Mouse (Mus musculus) stomach, embryonic 15.5 days (tissue): ENCODE data around the gene H2al1f. TPM values are rescaled to one million over a fixed set of nuclear protein-coding genes. Genes with fewer than 3 reads are reported as not detected.
"Not testable (repeated sequence)": the region's sequence is repeated elsewhere in the genome, so short reads cannot be mapped to it uniquely, and the experiment has no call there.

ENCODE experiments used
- ATAC-seq: fragments of 200-750 bp; cut with Nextera tagmentation; 2 replicates; pipeline ENCODE4 v1.8.0; 2017; ENCODE audit warnings: low read depth, moderate number of reproducible peaks, moderate TSS enrichment; ENCODE audit not compliant: insufficient read depth, low FRiP score
- H3K27ac ChIP-seq: fragments of 300-500 bp; sonication (generic); 2 replicates; pipeline ENCODE4 v1.5.1; 2015; ENCODE audit warnings: mild to moderate bottlenecking, inconsistent platforms
- H3K27me3 ChIP-seq: fragments of 300-500 bp; sonication (generic); replicated peaks from 2 replicates; pipeline ENCODE4 v1.6.1; 2015; ENCODE audit warnings: inconsistent platforms
- H3K36me3 ChIP-seq: fragments of 300-500 bp; sonication (generic); 2 replicates; pipeline ENCODE4 v1.6.1; 2015; ENCODE audit warnings: inconsistent platforms
- H3K4me1 ChIP-seq: fragments of 300-500 bp; sonication (generic); 2 replicates; pipeline ENCODE4 v1.6.1; 2015; ENCODE audit warnings: inconsistent platforms
- H3K4me2 ChIP-seq: fragments of 300-500 bp; sonication (generic); 2 replicates; pipeline ENCODE4 v1.6.1; 2015; ENCODE audit warnings: mild to moderate bottlenecking, inconsistent platforms
- H3K4me3 ChIP-seq: fragments of 300-500 bp; sonication (generic); replicated peaks from 2 replicates; pipeline ENCODE4 v1.5.1; 2015; ENCODE audit warnings: inconsistent platforms
- H3K9ac ChIP-seq: fragments of 300-500 bp; sonication (generic); 2 replicates; pipeline ENCODE4 v1.6.1; 2015; ENCODE audit warnings: inconsistent platforms
- H3K9me3 ChIP-seq: fragments of 300-500 bp; sonication (generic); 2 replicates; pipeline ENCODE4 v1.6.1; 2016; ENCODE audit warnings: inconsistent platforms
- WGBS: fragments of 180-500 bp; shearing (Covaris S2); methylation state at CpG from one replicate; pipeline ENCODE4 v1.1.7; 2015; 5-methylcytosine and 5-hydroxymethylcytosine counted together
- polyA plus RNA-seq: library from polyadenylated mRNA; unstranded; fragments of >200 nt; fragmentation: Nextera tagmentation; extraction: Ambion mirVana; gene quantifications from 2 replicates; pipeline ENCODE4 v1.2.1, GENCODE M21; 2015

The H2al1f gene
- polyA plus RNA-seq = not detected in 2 replicates

- H3K27me3 ChIP-seq, H3K4me3 ChIP-seq, H3K9me3 ChIP-seq, H3K4me2 ChIP-seq, H3K36me3 ChIP-seq, ATAC-seq, H3K27ac ChIP-seq, H3K4me1 ChIP-seq, H3K9ac ChIP-seq: not testable (repeated sequence)
- no CpG with 5 or more reads among the region's 6 CpGs for WGBS
These were observed at the start of gene H2al1f for GRCm38 (mm10) chrX:11314858-11315257. TSS of gene H2al1f (plus strand) at chrX:11315158.

DNA sequence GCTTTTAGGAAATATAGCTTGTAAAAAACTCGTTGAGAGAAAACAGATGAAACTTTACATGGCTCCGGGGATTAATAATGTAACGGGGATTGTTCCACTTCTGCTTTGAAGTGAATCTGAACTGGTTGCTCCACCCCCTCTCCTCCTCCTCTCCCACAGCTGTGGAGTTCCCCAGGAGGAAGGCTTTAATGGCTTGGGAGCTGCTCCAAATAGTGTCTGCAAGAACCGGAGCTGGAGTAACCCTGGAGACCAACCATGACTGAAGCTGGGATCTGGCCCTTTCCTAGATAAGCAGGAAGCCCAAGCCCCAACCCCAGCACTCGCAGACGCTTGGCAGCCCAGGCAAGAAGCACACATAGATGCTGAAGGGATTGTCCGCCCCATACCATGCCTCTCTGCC is 47.2 kb upstream of the H2al1f start:
- no peak overlapping the region for H3K4me3 ChIP-seq
- 29% methylated on average over 7 of the region's 7 CpGs for WGBS
- ATAC-seq = no peak; the same call in 1 of the 2 replicates
- no peak overlapping the region for H3K4me2 ChIP-seq
- 0 out of 2 replicates have a peak, but pooled peaks cover 5% of the 10 kb centered on the region for H3K27me3 ChIP-seq
- H3K9ac ChIP-seq = no peak overlapping the region
- H3K4me1 ChIP-seq = no peaks in the 10 kb centered on the region
- H3K36me3 ChIP-seq = no peaks in the 10 kb centered on the region
- H3K27ac ChIP-seq = no peak overlapping the region
- no peaks in the 10 kb centered on the region for H3K9me3 ChIP-seq

- no peak for ATAC-seq
- WGBS = 90% methylated on average over 3 of the region's 3 CpGs
- H3K4me3 ChIP-seq = no peak overlapping the region
These were observed 45.9 kb upstream of the H2al1f start for GRCm38 (mm10) chrX:11269074-11269473.

DNA sequence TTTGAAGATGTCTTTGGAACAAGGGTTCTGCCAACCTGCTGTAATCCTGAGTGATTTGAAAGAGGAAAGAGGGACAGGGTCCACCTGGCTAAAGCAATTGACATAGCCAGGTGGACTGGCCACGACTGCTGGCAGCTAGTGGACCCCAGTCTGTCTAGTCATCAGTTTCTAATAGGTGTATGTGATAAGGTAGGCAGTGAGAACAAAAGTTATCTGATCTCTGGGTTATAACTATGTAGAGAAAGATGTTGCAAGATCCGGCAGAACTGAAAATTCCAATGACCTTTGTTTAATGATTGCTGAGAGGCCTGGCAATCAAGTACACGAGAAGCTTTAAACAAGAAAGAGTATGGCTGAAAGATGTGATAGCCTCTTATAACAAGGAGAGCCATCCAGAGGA is 41.8 kb upstream of the H2al1f start:
- Histone ChIP-seq H3K27me3 (no peaks in the 10 kb centered on the region), H3K36me3 (no peaks in the 10 kb centered on the region), H3K4me3 (no peak overlapping the region), H3K9ac (no peak overlapping the region), H3K27ac (no peak overlapping the region), H3K4me2 (no peak overlapping the region), H3K9me3 (no peaks in the 10 kb centered on the region), H3K4me1 (no peaks in the 10 kb centered on the region)
- WGBS = 68% methylated on average over 3 of the region's 3 CpGs
- no peak for ATAC-seq

More at GRCm38 (mm10) chrX:11269074-11269473, 45.9 kb upstream of the H2al1f start:
- Histone ChIP-seq H3K9ac (no peak overlapping the region), H3K36me3 (no peaks in the 10 kb centered on the region), H3K9me3 (no peaks in the 10 kb centered on the region), H3K4me2 (no peak overlapping the region), H3K4me1 (no peaks in the 10 kb centered on the region), H3K27me3 (0 out of 2 replicates have a peak, but pooled peaks cover 5% of the 10 kb centered on the region), H3K27ac (no peak overlapping the region)

GRCm38 (mm10) chrX:11277083-11277482 is 37.9 kb upstream of the H2al1f start:
- Histone ChIP-seq H3K4me1 (no peaks in the 10 kb centered on the region), H3K36me3 (no peaks in the 10 kb centered on the region), H3K9ac (no peak overlapping the region), H3K4me3 (no peak overlapping the region), H3K9me3 (no peaks in the 10 kb centered on the region), H3K27ac (no peak overlapping the region), H3K27me3 (no peaks in the 10 kb centered on the region), H3K4me2 (no peak overlapping the region)
- 66% methylated on average over 6 of the region's 6 CpGs for WGBS
- no peak for ATAC-seq

DNA sequence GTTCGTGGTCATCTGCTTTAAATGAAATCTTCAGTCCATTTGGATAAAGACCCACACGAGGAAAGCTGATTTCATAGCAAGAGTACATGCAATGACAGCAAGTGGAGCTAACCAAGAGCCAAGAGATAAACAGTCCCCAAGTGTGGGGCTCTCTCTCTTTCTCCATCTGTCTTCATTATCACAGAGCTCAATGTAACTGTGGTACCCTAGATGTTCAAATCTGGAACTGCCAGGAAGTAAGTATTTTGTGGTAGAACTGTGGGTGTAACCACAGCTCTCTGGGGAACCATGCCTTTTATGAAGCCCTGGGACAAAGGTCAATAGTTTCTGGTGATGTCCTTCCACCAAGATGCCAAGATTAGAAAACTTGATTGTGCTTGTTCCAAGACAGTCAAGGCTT is 34.2 kb upstream of the H2al1f start:
- Histone ChIP-seq H3K4me3 (no peak overlapping the region), H3K9me3 (no peaks in the 10 kb centered on the region), H3K27me3 (no peaks in the 10 kb centered on the region), H3K27ac (no peak overlapping the region), H3K36me3 (no peaks in the 10 kb centered on the region), H3K4me2 (no peak overlapping the region), H3K9ac (no peak overlapping the region), H3K4me1 (no peaks in the 10 kb centered on the region)
- WGBS = 68% methylated on average over 2 of the region's 2 CpGs
- ATAC-seq = no peak

DNA sequence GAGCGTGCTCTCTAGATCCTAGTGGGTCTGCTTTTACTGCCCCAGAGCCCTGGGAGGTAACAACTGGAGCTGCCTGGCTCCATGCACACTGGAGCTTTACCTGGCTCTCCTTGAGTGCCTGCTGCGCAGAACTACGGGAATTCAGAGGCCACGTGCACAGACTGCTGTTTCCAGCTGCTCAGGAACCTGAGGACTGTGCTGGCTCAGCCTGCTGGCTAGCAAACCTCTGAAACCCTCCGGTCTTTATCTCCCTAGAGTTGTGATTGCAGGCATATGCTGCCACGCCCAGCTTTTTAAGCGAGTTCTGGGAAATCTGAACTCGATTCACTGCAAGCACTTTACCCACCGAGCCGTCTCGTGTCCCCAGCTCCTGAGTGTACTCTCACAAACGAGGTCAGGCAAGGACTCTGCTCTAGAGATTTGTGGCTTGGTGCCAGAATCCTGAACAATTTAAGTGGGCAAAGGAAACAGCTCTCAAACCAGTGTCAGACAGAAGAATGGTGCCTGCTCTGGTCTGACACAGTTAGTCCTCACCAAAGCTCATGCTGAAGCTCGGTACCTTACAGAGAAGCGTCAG is 26.6 kb upstream of the H2al1f start:
- Histone ChIP-seq H3K4me2 (no peak overlapping the region), H3K27ac (no peak overlapping the region), H3K27me3 (0 out of 2 replicates have a peak, but pooled peaks cover 5% of the 10 kb centered on the region), H3K4me1 (0 out of 2 replicates have a peak, but pooled peaks cover 3% of the 10 kb centered on the region), H3K9ac (no peak overlapping the region), H3K4me3 (no peak overlapping the region), H3K36me3 (no peaks in the 10 kb centered on the region), H3K9me3 (no peaks in the 10 kb centered on the region)
- WGBS = 46% methylated on average over 14 of the region's 14 CpGs
- ATAC-seq = no peak

- Histone ChIP-seq H3K4me1 (0 out of 2 replicates have a peak, but pooled peaks cover 3% of the 10 kb centered on the region), H3K4me3 (no peak overlapping the region), H3K36me3 (no peaks in the 10 kb centered on the region), H3K27me3 (0 out of 2 replicates have a peak, but pooled peaks cover 5% of the 10 kb centered on the region), H3K4me2 (no peak overlapping the region), H3K27ac (no peak overlapping the region), H3K9ac (no peak overlapping the region), H3K9me3 (no peaks in the 10 kb centered on the region)
- 74% methylated on average over 4 of the region's 4 CpGs for WGBS
- ATAC-seq = no peak
These were observed 25.7 kb upstream of the H2al1f start for GRCm38 (mm10) chrX:11289244-11289643.

DNA sequence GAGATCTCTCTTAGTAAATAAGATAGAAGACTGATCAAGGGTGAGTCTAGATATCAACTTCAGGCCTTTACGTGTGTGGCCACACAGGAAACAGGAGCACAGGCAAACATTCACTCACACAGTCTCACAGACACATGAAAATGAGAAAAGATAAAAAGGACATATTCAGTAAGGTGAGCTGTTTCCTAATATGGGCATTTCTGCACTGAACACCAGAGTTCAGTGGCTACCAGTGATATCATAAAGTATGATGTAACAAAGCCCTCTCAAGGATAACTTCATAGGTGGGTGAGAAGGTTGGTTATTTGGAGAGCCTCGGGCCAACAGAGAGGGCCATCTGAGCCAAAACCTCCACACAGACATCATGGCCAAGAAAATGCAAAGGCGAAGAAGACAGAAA is 16.0 kb upstream of the H2al1f start, which contains the start of gene H2al1a:
TSS of gene H2al1a (plus strand) at position 301 of the 400 bp plus-strand sequence.
- H3K27me3 ChIP-seq, ATAC-seq, H3K9ac ChIP-seq, H3K9me3 ChIP-seq, H3K4me2 ChIP-seq, H3K36me3 ChIP-seq, H3K27ac ChIP-seq, H3K4me1 ChIP-seq, H3K4me3 ChIP-seq: not testable (repeated sequence)
- no CpG with 5 or more reads among the region's 3 CpGs for WGBS

DNA sequence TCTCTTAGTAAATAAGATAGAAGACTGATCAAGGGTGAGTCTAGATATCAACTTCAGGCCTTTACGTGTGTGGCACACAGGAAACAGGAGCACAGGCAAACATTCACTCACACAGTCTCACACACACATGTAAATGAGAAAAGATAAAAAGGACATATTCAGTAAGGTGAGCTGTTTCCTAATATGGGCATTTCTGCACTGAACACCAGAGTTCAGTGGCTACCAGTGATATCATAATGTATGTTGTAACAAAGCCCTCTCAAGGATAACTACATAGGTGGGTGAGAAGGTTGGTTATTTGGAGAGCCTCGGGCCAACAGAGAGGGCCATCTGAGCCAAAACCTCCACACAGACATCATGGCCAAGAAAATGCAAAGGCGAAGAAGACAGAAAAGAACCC is 12.8 kb upstream of the H2al1f start, which contains the start of gene H2al1b:
TSS of gene H2al1b (plus strand) at position 301 of the 400 bp plus-strand sequence.
- not testable (repeated sequence) for H3K4me2 ChIP-seq, H3K36me3 ChIP-seq, H3K9ac ChIP-seq, H3K27me3 ChIP-seq, H3K9me3 ChIP-seq, ATAC-seq, H3K4me3 ChIP-seq, H3K4me1 ChIP-seq, H3K27ac ChIP-seq
- WGBS = 91% methylated on average over 1 of the region's 3 CpGs

GRCm38 (mm10) chrX:11305355-11305754 is 9.6 kb upstream of the H2al1f start, which contains the start of gene H2al1c:
TSS of gene H2al1c (plus strand) at chrX:11305655.
- 90% methylated on average over 1 of the region's 6 CpGs for WGBS
- ATAC-seq, H3K4me1 ChIP-seq, H3K27ac ChIP-seq, H3K4me2 ChIP-seq, H3K27me3 ChIP-seq, H3K36me3 ChIP-seq, H3K9me3 ChIP-seq, H3K9ac ChIP-seq, H3K4me3 ChIP-seq: not testable (repeated sequence)

DNA sequence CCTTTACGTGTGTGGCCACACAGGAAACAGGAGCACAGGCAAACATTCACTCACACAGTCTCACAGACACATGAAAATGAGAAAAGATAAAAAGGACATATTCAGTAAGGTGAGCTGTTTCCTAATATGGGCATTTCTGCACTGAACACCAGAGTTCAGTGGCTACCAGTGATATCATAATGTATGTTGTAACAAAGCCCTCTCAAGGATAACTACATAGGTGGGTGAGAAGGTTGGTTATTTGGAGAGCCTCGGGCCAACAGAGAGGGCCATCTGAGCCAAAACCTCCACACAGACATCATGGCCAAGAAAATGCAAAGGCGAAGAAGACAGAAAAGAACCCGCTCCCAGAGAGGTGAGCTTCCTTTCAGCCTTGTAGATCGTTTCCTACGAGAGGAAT is 6.4 kb upstream of the H2al1f start, which contains the start of gene H2al1d:
TSS of gene H2al1d (plus strand) at position 301 of the 400 bp plus-strand sequence.
- H3K27me3 ChIP-seq, H3K4me3 ChIP-seq, H3K4me2 ChIP-seq, H3K36me3 ChIP-seq, H3K27ac ChIP-seq, H3K9ac ChIP-seq, H3K4me1 ChIP-seq, H3K9me3 ChIP-seq, ATAC-seq: not testable (repeated sequence)
- WGBS = no CpG with 5 or more reads among the region's 6 CpGs
